Mouse (Mus musculus) bone marrow, adult 2 months (tissue): Measurements from ENCODE around the gene Cpt2.

Source experiments
- CTCF ChIP-seq: fragments of 200-500 bp; IDR thresholded peaks from 2 replicates; pipeline ENCODE4 v1.5.1; 2011; ENCODE audit warnings: low read length, control low read depth; ENCODE audit not compliant: control insufficient read depth, insufficient read depth
- POLR2A ChIP-seq: fragments of 200-500 bp; IDR thresholded peaks from 2 replicates; pipeline ENCODE4 v1.6.1; 2011; ENCODE audit warnings: low read depth, mild to moderate bottlenecking, control low read depth, low read length, borderline replicate concordance; ENCODE audit not compliant: control insufficient read depth

DNA sequence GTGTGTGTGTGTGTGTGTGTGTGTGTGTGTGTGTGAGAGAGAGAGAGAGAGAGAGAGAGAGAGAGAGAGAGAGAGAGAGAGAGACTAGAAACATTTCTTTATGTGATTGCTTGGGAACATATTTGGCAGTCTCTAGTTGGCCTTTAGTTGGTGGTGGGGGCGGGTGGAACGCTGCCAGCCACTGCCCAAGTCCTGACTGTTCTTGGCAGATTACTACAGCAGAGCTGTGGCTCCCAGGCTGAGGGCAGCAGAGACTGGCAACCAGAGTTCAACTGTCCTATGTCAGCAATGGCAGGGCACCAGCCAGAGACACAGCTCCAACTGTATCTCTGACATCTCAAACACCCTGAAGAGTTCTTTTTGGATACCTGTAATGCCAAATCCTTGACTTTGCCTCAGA lies 20.7 kb upstream of the Cpt2 start:
- no peak for TF ChIP-seq POLR2A
- no peak for TF ChIP-seq CTCF
